Mouse (Mus musculus) heart, embryonic 15.5 days (tissue): ENCODE measurements at regions not wholly inside any gene's neighbourhood (a gene's known extent, or its start where the extent isn't known, plus 50 kb on each side); places are given as distances from the start of the nearest gene placed in this dataset.
"Not testable (repeated sequence)": the region's sequence is repeated elsewhere in the genome, so short reads cannot be mapped to it uniquely, and the experiment has no call there.

ENCODE experiments used
- ATAC-seq: fragments of 200-750 bp; cut with Nextera tagmentation; replicated peaks from 2 replicates; pipeline ENCODE4 v1.8.0; 2017; ENCODE audit warnings: low read depth, moderate TSS enrichment; ENCODE audit not compliant: insufficient number of reproducible peaks, insufficient read depth, low FRiP score
- H3K27ac ChIP-seq: fragments of 300-500 bp; sonication (generic); 2 replicates; pipeline ENCODE4 v1.5.1; 2015; ENCODE audit warnings: mild to moderate bottlenecking, inconsistent platforms
- H3K27me3 ChIP-seq: fragments of 300-500 bp; sonication (generic); 2 replicates; pipeline ENCODE4 v1.6.1; 2015; ENCODE audit warnings: inconsistent platforms
- H3K36me3 ChIP-seq: fragments of 300-500 bp; sonication (generic); 2 replicates; pipeline ENCODE4 v1.6.1; 2015; ENCODE audit warnings: mild to moderate bottlenecking, inconsistent platforms
- H3K4me1 ChIP-seq: fragments of 300-500 bp; sonication (generic); replicated peaks from 2 replicates; pipeline ENCODE4 v1.6.1; 2015; ENCODE audit warnings: inconsistent platforms
- H3K4me2 ChIP-seq: fragments of 300-500 bp; sonication (generic); 2 replicates; pipeline ENCODE4 v1.6.1; 2015; ENCODE audit warnings: inconsistent platforms, mild to moderate bottlenecking, moderate library complexity
- H3K4me3 ChIP-seq: fragments of 300-500 bp; sonication (generic); 2 replicates; pipeline ENCODE4 v1.5.1; 2015; ENCODE audit warnings: mild to moderate bottlenecking, inconsistent platforms
- H3K9ac ChIP-seq: fragments of 300-500 bp; sonication (generic); 2 replicates; pipeline ENCODE4 v1.6.1; 2015; ENCODE audit warnings: mild to moderate bottlenecking, inconsistent platforms
- H3K9me3 ChIP-seq: fragments of 300-500 bp; sonication (generic); replicated peaks from 2 replicates; pipeline ENCODE4 v1.6.1; 2016; ENCODE audit warnings: inconsistent platforms
- WGBS: fragments of 180-500 bp; shearing (Covaris S2); methylation state at CpG from one replicate; pipeline ENCODE4 v1.1.7; 2015; ENCODE audit warnings: mixed read lengths; 5-methylcytosine and 5-hydroxymethylcytosine counted together

- no peak overlapping the region for H3K4me2 ChIP-seq
- H3K9me3 ChIP-seq = no peaks in the 10 kb centered on the region
- no peaks in the 10 kb centered on the region for H3K4me1 ChIP-seq
- no peaks in the 10 kb centered on the region for H3K36me3 ChIP-seq
- H3K4me3 ChIP-seq = no peak overlapping the region
- no peaks in the 10 kb centered on the region for H3K27me3 ChIP-seq
- 76% methylated on average over 2 of the region's 2 CpGs for WGBS
- ATAC-seq = no peak
- H3K27ac ChIP-seq = no peak overlapping the region
- no peak overlapping the region for H3K9ac ChIP-seq
Observed at GRCm38 (mm10) chr17:66206074-66206473, 82.8 kb downstream of the Ddx11 start.

- not testable (repeated sequence) for H3K27ac ChIP-seq, H3K4me3 ChIP-seq, H3K9me3 ChIP-seq, H3K9ac ChIP-seq, H3K27me3 ChIP-seq, H3K4me2 ChIP-seq, ATAC-seq, H3K36me3 ChIP-seq, H3K4me1 ChIP-seq
- 58% methylated on average over 6 of the region's 6 CpGs for WGBS
Observed at GRCm38 (mm10) chr17:66207653-66208497, 84.6 kb downstream of the Ddx11 start.

GRCm38 (mm10) chr17:66208803-66209515 is 85.6 kb downstream of the Ddx11 start:
- not testable (repeated sequence) for H3K4me1 ChIP-seq, H3K9ac ChIP-seq, ATAC-seq, H3K36me3 ChIP-seq, H3K4me3 ChIP-seq, H3K27me3 ChIP-seq, H3K27ac ChIP-seq, H3K9me3 ChIP-seq, H3K4me2 ChIP-seq
- WGBS = 37% methylated on average over 4 of the region's 6 CpGs

GRCm38 (mm10) chr17:66211561-66211960 is 88.2 kb downstream of the Ddx11 start:
- no peak for ATAC-seq
- Histone ChIP-seq H3K36me3 (no peaks in the 10 kb centered on the region), H3K4me1 (no peaks in the 10 kb centered on the region), H3K4me3 (no peak overlapping the region), H3K4me2 (no peak overlapping the region), H3K9ac (no peak overlapping the region), H3K27me3 (no peaks in the 10 kb centered on the region), H3K9me3 (no peaks in the 10 kb centered on the region), H3K27ac (no peak overlapping the region)
- 76% methylated on average over 7 of the region's 7 CpGs for WGBS

- Histone ChIP-seq H3K27me3 (no peaks in the 10 kb centered on the region), H3K36me3 (no peaks in the 10 kb centered on the region), H3K4me2 (no peak overlapping the region), H3K27ac (no peak overlapping the region), H3K4me3 (no peak overlapping the region), H3K4me1 (no peaks in the 10 kb centered on the region), H3K9ac (no peak overlapping the region), H3K9me3 (no peaks in the 10 kb centered on the region)
- ATAC-seq = no peak
- 86% methylated on average over 9 of the region's 9 CpGs for WGBS
Observed at GRCm38 (mm10) chr17:66212616-66213015, 89.3 kb downstream of the Ddx11 start.

GRCm38 (mm10) chr17:66218321-66218720 is 95.0 kb downstream of the Ddx11 start:
- 91% methylated on average over 6 of the region's 6 CpGs for WGBS

GRCm38 (mm10) chr17:66219669-66220435 is 96.5 kb downstream of the Ddx11 start:
- 63% methylated on average over 16 of the region's 16 CpGs for WGBS
- Histone ChIP-seq H3K4me3 (no peak overlapping the region), H3K9me3 (no peaks in the 10 kb centered on the region), H3K4me2 (no peak overlapping the region), H3K27me3 (no peaks in the 10 kb centered on the region), H3K9ac (no peak overlapping the region), H3K4me1 (no peaks in the 10 kb centered on the region), H3K36me3 (no peaks in the 10 kb centered on the region), H3K27ac (no peak overlapping the region)
- ATAC-seq = no peak

More at GRCm38 (mm10) chr17:66218321-66218720, 95.0 kb downstream of the Ddx11 start:
- ATAC-seq = no peak
- no peak overlapping the region for H3K4me2 ChIP-seq
- H3K36me3 ChIP-seq = no peaks in the 10 kb centered on the region
- H3K9ac ChIP-seq = no peak overlapping the region
- H3K4me3 ChIP-seq = no peak overlapping the region
- H3K27me3 ChIP-seq = no peaks in the 10 kb centered on the region
- no peaks in the 10 kb centered on the region for H3K9me3 ChIP-seq
- no peak overlapping the region for H3K27ac ChIP-seq
- H3K4me1 ChIP-seq = no peaks in the 10 kb centered on the region

- no peaks in the 10 kb centered on the region for H3K4me1 ChIP-seq
- H3K4me2 ChIP-seq = no peak overlapping the region
- H3K36me3 ChIP-seq = no peaks in the 10 kb centered on the region
- no peak for ATAC-seq
- H3K9me3 ChIP-seq = no peaks in the 10 kb centered on the region
- no peak overlapping the region for H3K9ac ChIP-seq
- no peaks in the 10 kb centered on the region for H3K27me3 ChIP-seq
- H3K27ac ChIP-seq = no peak overlapping the region
- H3K4me3 ChIP-seq = no peak overlapping the region
- WGBS = 13% methylated on average over 8 of the region's 8 CpGs
Observed at GRCm38 (mm10) chr17:66221256-66221655, 97.9 kb downstream of the Ddx11 start.

- Histone ChIP-seq H3K4me2 (no peak overlapping the region), H3K9ac (no peak overlapping the region), H3K36me3 (no peaks in the 10 kb centered on the region), H3K27me3 (no peaks in the 10 kb centered on the region), H3K27ac (no peak overlapping the region), H3K4me1 (no peaks in the 10 kb centered on the region), H3K9me3 (no peaks in the 10 kb centered on the region), H3K4me3 (no peak overlapping the region)
- WGBS = 85% methylated on average over 13 of the region's 13 CpGs
- ATAC-seq = no peak
Observed at GRCm38 (mm10) chr17:66223711-66224110, 100.4 kb downstream of the Ddx11 start.

GRCm38 (mm10) chr17:66224241-66224640 is 100.9 kb downstream of the Ddx11 start:
- no peak overlapping the region for H3K27ac ChIP-seq
- 40% methylated on average over 7 of the region's 7 CpGs for WGBS
- H3K9me3 ChIP-seq = no peaks in the 10 kb centered on the region
- no peak overlapping the region for H3K9ac ChIP-seq
- H3K4me1 ChIP-seq = no peaks in the 10 kb centered on the region
- H3K4me3 ChIP-seq = no peak overlapping the region
- peak; percentile 14; the same call in 1 of the 2 replicates for ATAC-seq
- H3K27me3 ChIP-seq = no peaks in the 10 kb centered on the region
- no peak overlapping the region for H3K4me2 ChIP-seq
- no peaks in the 10 kb centered on the region for H3K36me3 ChIP-seq

GRCm38 (mm10) chr17:66232391-66232790 is 109.1 kb downstream of the Ddx11 start:
- H3K27ac ChIP-seq = no peak overlapping the region
- peaks cover 5% of the 10 kb centered on the region for H3K4me1 ChIP-seq
- no peak overlapping the region for H3K9ac ChIP-seq
- no peaks in the 10 kb centered on the region for H3K36me3 ChIP-seq
- WGBS = 80% methylated on average over 8 of the region's 8 CpGs
- no peak for ATAC-seq
- H3K4me2 ChIP-seq = peak overlapping the region; percentile 52; the same call in 1 of the 2 replicates
- H3K27me3 ChIP-seq = peaks cover 11% of the 10 kb centered on the region
- H3K9me3 ChIP-seq = no peaks in the 10 kb centered on the region
- no peak overlapping the region for H3K4me3 ChIP-seq
